Mouse (Mus musculus): ENCODE measurements around the gene Myo18a.
A peak's percentile ranks its signal among the peaks of the same experiment; 100 is the strongest.

The Myo18a gene

DNA sequence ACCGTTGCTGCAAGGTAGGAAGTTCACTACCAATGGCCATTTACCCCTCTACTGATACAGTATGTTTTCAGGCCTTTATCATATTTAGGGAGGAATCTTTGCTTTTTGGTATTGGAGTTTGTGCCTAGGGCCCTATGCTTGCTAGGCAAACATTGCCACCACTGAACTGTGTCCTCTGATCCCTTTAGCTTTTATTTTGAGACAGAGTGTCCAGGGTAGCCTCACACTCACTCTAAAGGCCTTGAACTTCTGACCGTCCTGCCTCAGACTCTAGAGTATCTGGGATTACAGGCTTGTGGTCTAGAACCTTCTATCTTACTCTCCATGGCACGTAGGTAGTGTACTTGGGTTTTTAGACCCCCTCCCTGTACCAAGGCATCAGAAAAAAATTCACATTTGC, 137.1 kb downstream of the Myo18a start:
- DNase-seq (ENCODE audit: low spot score) = no peak

DNA sequence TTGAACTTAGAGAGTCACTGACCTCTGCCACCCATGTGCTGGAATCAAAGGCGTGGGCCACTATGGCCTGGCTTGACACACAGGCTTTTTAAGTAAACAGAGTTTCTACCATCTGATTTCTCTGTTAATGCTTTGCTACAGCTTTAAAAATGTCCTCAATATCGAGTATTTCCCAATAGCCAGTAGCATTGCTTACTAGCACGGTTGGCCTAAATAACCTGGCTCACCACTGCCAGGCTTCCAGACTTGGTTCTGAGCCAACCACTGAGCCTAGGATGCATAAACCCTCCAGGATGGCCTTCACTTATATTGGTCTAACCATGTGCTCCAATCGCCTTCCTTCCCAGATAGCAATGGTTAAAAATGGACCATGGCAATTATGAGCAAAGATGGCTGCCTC, 137.7 kb downstream of the Myo18a start:
- DNase-seq (ENCODE audit: low spot score) = no peak

GRCm38 (mm10) chr11:77901366-77901765, 138.3 kb downstream of the Myo18a start:
- no peak for DNase-seq (ENCODE audit: low spot score)

DNA sequence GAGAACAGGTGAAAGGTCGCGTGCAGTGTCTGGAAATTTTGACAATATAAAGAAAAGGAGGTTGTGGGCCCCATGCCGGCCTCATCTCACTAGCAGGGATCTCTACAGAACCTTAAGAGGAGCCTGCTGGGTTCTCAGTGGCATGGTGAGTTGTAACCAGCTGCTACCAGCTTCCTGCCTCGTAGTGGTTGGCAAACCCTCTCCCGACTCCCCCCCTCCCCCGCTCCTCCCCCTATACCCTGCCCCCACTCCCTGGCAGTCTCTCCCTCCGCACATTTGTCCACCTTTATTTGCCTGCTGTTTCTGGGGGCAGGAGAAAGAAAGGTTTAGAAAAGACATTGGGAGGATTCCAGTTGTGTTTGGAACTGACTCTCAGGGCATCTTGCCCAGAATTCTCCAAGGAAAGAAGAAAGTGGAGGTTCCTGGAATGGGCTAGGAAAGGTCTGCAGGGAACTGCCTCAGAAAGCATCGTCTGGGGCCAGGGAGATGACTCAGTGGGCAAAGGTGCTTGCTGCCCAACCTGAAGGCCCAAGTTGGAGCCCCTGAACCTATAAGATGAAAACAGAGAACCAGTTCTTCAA, 138.8 kb downstream of the Myo18a start:
- DNase-seq (ENCODE audit: low spot score) = no peak

- peak; percentile 46 for DNase-seq (ENCODE audit: low spot score)
Observed at GRCm38 (mm10) chr11:77903761-77904160, 140.7 kb downstream of the Myo18a start.

- no peak for DNase-seq (ENCODE audit: low spot score)
Observed at GRCm38 (mm10) chr11:77904707-77905106, 141.7 kb downstream of the Myo18a start.

- peak; percentile 39 for DNase-seq (ENCODE audit: low spot score)
Observed at GRCm38 (mm10) chr11:77906097-77906687, 143.1 kb downstream of the Myo18a start.

DNA sequence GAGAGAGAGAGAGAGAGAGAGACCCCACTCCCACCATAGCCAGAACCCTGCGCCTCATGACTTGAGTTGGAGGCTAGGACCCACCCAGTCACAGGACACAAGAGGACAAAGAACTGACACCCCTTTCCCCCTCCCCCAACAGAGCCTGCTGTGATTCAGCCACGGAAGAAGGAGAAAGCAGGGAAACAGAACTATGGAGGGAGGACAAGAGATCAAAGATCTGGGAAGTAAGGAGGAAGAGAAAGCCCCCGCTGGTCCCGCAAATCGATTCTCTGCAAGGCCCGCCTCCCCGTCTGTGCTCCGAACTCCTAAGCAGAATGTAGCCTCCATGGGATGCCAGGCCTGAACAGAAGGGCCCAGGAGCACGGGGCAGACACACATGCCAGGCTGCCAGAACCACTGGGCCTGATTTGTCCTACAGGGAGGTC, 143.7 kb downstream of the Myo18a start:
- DNase-seq (ENCODE audit: low spot score) = no peak

- DNase-seq (ENCODE audit: low spot score) = no peak
Observed at GRCm38 (mm10) chr11:77908468-77908867, 145.4 kb downstream of the Myo18a start.

DNA sequence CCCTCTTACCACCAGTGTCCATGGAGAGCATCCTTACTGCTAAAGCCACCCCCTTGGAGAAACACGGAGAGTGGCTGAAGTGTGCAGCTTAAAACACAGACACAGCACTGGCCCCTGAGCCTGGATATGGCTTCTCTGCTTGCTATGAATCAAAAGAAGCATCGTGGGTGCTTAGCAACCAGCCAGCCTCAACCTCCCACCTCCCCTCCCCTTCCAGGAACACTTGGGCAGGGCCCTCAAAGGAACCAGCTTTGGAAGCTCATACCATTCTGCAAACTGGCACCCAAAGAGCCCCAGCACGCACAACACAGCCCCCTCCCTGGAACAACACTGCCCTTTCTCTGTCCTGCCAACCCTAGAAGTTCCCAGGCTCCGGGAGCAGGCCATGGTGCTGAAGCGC, 146.3 kb downstream of the Myo18a start:
- DNase-seq (ENCODE audit: low spot score) = no peak

- DNase-seq (ENCODE audit: low spot score) = no peak
Observed at GRCm38 (mm10) chr11:77909776-77910175, 146.7 kb downstream of the Myo18a start.

DNA sequence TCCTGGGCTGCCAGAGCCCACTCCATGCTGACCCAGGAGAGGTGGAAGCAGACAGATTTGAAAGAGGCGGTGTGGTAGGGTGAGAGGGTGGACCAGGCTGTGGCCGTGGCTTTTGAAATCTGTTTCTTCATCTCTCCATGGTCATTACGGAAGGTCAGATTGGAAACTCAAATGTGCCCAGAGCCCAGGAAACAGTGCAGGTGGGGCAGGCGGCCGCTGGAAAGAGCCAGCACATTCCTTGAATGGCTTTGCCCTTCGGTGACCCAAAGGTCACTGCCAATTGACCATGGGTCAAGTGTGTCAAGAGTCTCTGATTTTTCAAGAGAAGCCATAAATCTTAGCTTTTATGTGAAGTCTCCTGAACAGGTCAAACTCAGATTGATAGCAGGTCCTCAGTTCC, 150.5 kb downstream of the Myo18a start:
- peak; percentile 79 for DNase-seq (ENCODE audit: low spot score)

DNA sequence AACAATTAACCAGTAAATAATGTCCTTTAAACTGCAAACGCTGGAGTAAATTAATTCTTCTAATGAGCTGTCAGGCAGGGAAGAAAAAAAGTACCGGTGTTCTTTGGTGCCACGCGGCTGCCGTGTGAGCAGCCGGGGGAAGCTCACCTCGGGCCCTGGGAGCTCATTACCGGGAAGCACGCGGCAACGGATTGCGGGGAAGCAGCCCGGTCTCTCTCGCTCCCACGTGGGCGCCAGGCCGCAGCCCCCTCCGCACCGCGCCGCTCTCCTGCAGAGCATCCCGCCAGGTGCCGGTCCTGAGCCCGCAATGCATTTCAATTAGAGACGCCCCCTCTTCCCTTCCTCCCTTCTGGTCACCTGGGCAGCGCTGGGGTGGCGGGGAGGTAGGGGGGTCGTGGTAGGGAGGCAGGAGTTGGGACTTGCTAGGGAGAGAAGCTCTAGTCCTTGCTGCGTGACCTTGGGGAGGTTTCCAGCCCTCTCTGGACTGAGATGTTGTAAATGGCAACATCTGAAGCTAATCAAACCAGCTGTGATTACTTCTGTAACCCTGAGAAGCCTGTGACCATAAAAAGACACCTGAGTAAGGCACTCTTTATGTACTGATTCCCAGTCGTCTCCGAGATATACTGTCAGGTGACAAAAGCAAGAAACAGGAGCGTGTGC, 151.7 kb downstream of the Myo18a start:
- DNase-seq (ENCODE audit: low spot score) = no peak

Data from embryo, embryonic 10 days (tissue).